Mouse (Mus musculus) forebrain, embryonic 15.5 days (tissue): ENCODE measurements around the gene Adipor2. TPM values are rescaled to one million over a fixed set of nuclear protein-coding genes. Genes with fewer than 3 reads are reported as not detected.

ENCODE experiments used
- ATAC-seq: fragments of 200-750 bp; cut with Nextera tagmentation; replicated peaks from 2 replicates; pipeline ENCODE4 v1.8.0; 2017; ENCODE audit warnings: mild to moderate bottlenecking, moderate TSS enrichment, moderate library complexity
- H3K27ac ChIP-seq: fragments of 300-500 bp; sonication (generic); replicated peaks from 2 replicates; pipeline ENCODE4 v1.5.1; 2015; ENCODE audit warnings: mild to moderate bottlenecking, inconsistent platforms
- H3K27me3 ChIP-seq: fragments of 300-500 bp; sonication (generic); 2 replicates; pipeline ENCODE4 v1.6.1; 2015; ENCODE audit warnings: inconsistent platforms
- H3K36me3 ChIP-seq: fragments of 300-500 bp; sonication (generic); 2 replicates; pipeline ENCODE4 v1.6.1; 2015; ENCODE audit warnings: mild to moderate bottlenecking, inconsistent platforms
- H3K4me1 ChIP-seq: fragments of 300-500 bp; sonication (generic); 2 replicates; pipeline ENCODE4 v1.6.1; 2015; ENCODE audit warnings: inconsistent platforms
- H3K4me2 ChIP-seq: fragments of 300-500 bp; sonication (generic); replicated peaks from 2 replicates; pipeline ENCODE4 v1.6.1; 2015; ENCODE audit warnings: mild to moderate bottlenecking, inconsistent platforms
- H3K4me3 ChIP-seq: fragments of 300-500 bp; sonication (generic); 2 replicates; pipeline ENCODE4 v1.5.1; 2015; ENCODE audit warnings: mild to moderate bottlenecking, inconsistent platforms
- H3K9ac ChIP-seq: fragments of 300-500 bp; sonication (generic); replicated peaks from 2 replicates; pipeline ENCODE4 v1.6.1; 2015; ENCODE audit warnings: mild to moderate bottlenecking, inconsistent platforms
- H3K9me3 ChIP-seq: fragments of 300-500 bp; sonication (generic); 2 replicates; pipeline ENCODE4 v1.6.1; 2016; ENCODE audit warnings: inconsistent platforms
- WGBS: fragments of 180-500 bp; shearing (Covaris S2); methylation state at CpG from one replicate; pipeline ENCODE4 v1.1.7; 2015; ENCODE audit warnings: mixed read lengths; 5-methylcytosine and 5-hydroxymethylcytosine counted together
- polyA plus RNA-seq: library from polyadenylated mRNA; unstranded; fragments of >200 nt; fragmentation: Nextera tagmentation; extraction: Ambion mirVana; gene quantifications from 2 replicates; pipeline ENCODE4 v1.2.1, GENCODE M21; 2015

Adipor2 gene
- polyA plus RNA-seq, 1 experiment from 2014 or later = 45.5 TPM

GRCm38 (mm10) chr6:119319358-119319757 is 98.1 kb downstream of the Adipor2 start:
- no peak overlapping the region for H3K4me3 ChIP-seq
- no peaks in the 10 kb centered on the region for H3K9me3 ChIP-seq
- H3K27ac ChIP-seq = peak overlapping the region; percentile 29; the same call in 1 of the 2 replicates
- H3K9ac ChIP-seq = no peak overlapping the region
- 76% methylated on average over 2 of the region's 2 CpGs for WGBS
- peaks cover 5% of the 10 kb centered on the region; the same call in 1 of the 2 replicates for H3K4me1 ChIP-seq
- H3K4me2 ChIP-seq = no peak overlapping the region
- no peak for ATAC-seq
- no peaks in the 10 kb centered on the region for H3K27me3 ChIP-seq
- no peaks in the 10 kb centered on the region for H3K36me3 ChIP-seq

- Histone ChIP-seq H3K4me3 (no peak overlapping the region), H3K9ac (no peak overlapping the region), H3K27me3 (no peaks in the 10 kb centered on the region), H3K4me1 (peaks cover 9% of the 10 kb centered on the region), H3K36me3 (no peaks in the 10 kb centered on the region), H3K27ac (peak overlapping the region; percentile 29; the same call in 1 of the 2 replicates), H3K4me2 (no peak overlapping the region), H3K9me3 (no peaks in the 10 kb centered on the region)
- peak; percentile 72 for ATAC-seq
- 3% methylated on average over 9 of the region's 9 CpGs for WGBS
These were observed 98.8 kb downstream of the Adipor2 start for GRCm38 (mm10) chr6:119318732-119319131.

- Histone ChIP-seq H3K4me2 (no peak overlapping the region), H3K9ac (no peak overlapping the region), H3K4me1 (peaks cover 20% of the 10 kb centered on the region), H3K9me3 (no peaks in the 10 kb centered on the region), H3K27me3 (no peaks in the 10 kb centered on the region), H3K4me3 (no peak overlapping the region), H3K27ac (no peak overlapping the region), H3K36me3 (no peaks in the 10 kb centered on the region)
- 67% methylated on average over 7 of the region's 7 CpGs for WGBS
- ATAC-seq = no peak
These were observed 102.6 kb downstream of the Adipor2 start for GRCm38 (mm10) chr6:119314751-119315476.

DNA sequence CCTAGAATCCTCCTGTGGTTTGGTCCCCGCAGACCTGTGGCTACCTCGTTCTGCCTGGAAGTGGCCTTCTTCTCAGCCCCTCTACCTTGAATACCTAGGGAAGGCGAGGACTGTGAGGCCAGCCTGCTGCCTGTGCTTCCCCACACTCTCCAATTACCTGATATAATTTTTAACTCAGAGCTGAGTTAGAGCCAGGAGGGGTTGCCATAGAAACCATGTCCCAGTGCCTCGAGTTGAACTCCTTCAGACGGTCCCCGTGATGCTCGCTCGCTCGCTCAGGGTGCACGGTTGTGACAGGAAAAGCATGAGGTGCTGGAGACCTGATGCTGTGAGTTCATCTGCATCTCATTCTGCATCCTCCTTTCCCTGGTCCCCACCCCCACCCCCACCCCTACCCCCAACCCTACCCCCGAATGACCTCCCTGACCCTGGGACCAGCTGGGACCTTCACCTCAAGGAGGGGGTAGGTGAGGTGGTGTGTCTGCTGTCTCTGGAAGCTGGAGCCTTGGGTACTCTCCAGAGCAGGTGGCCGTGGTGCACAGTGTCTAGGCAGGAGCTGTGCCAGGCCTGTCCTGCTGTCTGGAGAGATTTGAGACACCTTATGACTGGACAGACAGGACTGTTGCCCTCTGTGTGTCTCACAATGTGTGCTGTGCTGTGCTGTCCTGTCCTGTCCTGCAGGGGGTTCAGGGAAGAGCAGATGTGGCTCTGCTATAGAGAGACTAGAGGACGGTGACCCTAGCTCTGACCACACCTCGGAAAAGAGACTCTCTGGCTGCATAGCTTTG is 103.7 kb downstream of the Adipor2 start:
- 50% methylated on average over 14 of the region's 14 CpGs for WGBS
- Histone ChIP-seq H3K36me3 (no peaks in the 10 kb centered on the region), H3K9ac (no peak overlapping the region), H3K27ac (peak overlapping the region; percentile 46), H3K27me3 (no peaks in the 10 kb centered on the region), H3K4me3 (no peak overlapping the region), H3K4me1 (peaks cover 20% of the 10 kb centered on the region), H3K4me2 (no peak overlapping the region), H3K9me3 (no peaks in the 10 kb centered on the region)
- peak; percentile 73 for ATAC-seq

DNA sequence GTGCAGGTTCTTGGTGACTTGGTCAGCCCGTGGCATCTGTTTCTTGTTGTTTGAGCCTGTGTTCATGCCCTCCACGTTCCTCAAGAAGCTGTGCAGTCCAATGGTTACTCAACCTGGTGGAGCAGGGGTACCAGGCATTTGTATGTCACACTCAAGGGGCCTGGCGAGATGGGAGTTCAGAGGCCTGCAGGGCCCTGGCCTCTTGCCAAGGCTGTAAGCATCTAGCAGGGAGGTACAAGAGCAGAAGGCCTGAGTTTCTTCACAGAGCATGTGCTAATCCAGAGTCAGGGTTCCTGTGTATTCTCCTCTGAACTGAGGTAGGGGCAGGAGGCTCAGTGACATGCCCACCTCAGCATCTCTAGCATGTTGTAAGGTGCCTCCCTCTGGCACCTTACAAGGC is 104.4 kb downstream of the Adipor2 start:
- Histone ChIP-seq H3K4me3 (no peak overlapping the region), H3K27ac (peak overlapping the region; percentile 46), H3K4me2 (no peak overlapping the region), H3K4me1 (peaks cover 15% of the 10 kb centered on the region), H3K9ac (no peak overlapping the region), H3K27me3 (no peaks in the 10 kb centered on the region), H3K36me3 (no peaks in the 10 kb centered on the region), H3K9me3 (no peaks in the 10 kb centered on the region)
- no peak for ATAC-seq
- WGBS = 62% methylated on average over 3 of the region's 3 CpGs

GRCm38 (mm10) chr6:119312381-119312780 is 105.1 kb downstream of the Adipor2 start:
- H3K9ac ChIP-seq = no peak overlapping the region
- no peak for ATAC-seq
- H3K27ac ChIP-seq = no peak overlapping the region
- WGBS = 84% methylated on average over 6 of the region's 6 CpGs
- H3K4me2 ChIP-seq = no peak overlapping the region
- H3K4me3 ChIP-seq = no peak overlapping the region
- H3K4me1 ChIP-seq = peaks cover 15% of the 10 kb centered on the region
- no peaks in the 10 kb centered on the region for H3K27me3 ChIP-seq
- no peaks in the 10 kb centered on the region for H3K36me3 ChIP-seq
- no peaks in the 10 kb centered on the region for H3K9me3 ChIP-seq

GRCm38 (mm10) chr6:119310176-119310575 is 107.3 kb downstream of the Adipor2 start:
- Histone ChIP-seq H3K4me1 (peaks cover 15% of the 10 kb centered on the region), H3K4me3 (no peak overlapping the region), H3K36me3 (no peaks in the 10 kb centered on the region), H3K9me3 (no peaks in the 10 kb centered on the region), H3K27me3 (no peaks in the 10 kb centered on the region), H3K4me2 (no peak overlapping the region), H3K9ac (no peak overlapping the region), H3K27ac (no peak overlapping the region)
- ATAC-seq = no peak
- WGBS = 63% methylated on average over 9 of the region's 9 CpGs

GRCm38 (mm10) chr6:119307867-119308413 is 109.6 kb downstream of the Adipor2 start:
- Histone ChIP-seq H3K9me3 (no peaks in the 10 kb centered on the region), H3K36me3 (no peaks in the 10 kb centered on the region), H3K27me3 (no peaks in the 10 kb centered on the region), H3K27ac (no peak overlapping the region), H3K4me3 (no peak overlapping the region), H3K9ac (no peak overlapping the region), H3K4me1 (peaks cover 3% of the 10 kb centered on the region), H3K4me2 (no peak overlapping the region)
- 43% methylated on average over 10 of the region's 10 CpGs for WGBS
- ATAC-seq = no peak

DNA sequence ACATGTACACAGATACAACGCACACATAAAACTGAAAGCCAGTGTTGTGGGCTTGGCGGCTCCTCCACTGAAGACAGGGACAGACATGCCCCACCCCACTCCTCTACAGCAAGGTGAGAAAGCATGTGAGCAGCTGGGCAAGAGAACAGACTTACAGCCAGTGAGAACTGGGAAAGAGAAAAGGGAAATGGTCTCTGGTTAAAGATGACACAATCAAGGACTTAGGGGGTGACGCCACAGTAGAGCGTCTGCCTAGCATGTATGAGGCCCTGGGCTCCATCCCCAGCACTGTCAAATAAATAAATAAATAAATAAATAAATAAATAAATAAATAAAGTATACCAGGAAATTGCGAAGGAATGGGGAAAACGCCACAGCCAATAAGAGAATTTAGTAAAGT is 114.2 kb downstream of the Adipor2 start:
- no peaks in the 10 kb centered on the region for H3K36me3 ChIP-seq
- H3K4me2 ChIP-seq = no peak overlapping the region
- no peak overlapping the region for H3K4me3 ChIP-seq
- no peak overlapping the region for H3K27ac ChIP-seq
- no peak overlapping the region for H3K9ac ChIP-seq
- WGBS = 94% methylated on average over 6 of the region's 6 CpGs
- H3K4me1 ChIP-seq = no peaks in the 10 kb centered on the region
- H3K27me3 ChIP-seq = no peaks in the 10 kb centered on the region
- H3K9me3 ChIP-seq = no peaks in the 10 kb centered on the region
- no peak for ATAC-seq

Other genes starting within 250 kb of the Adipor2 start
- gene Dcp1b, start 242.5 kb downstream of the Adipor2 start, polyA plus RNA-seq = 13.1 and 13.3 TPM in 2 replicates
- 6.4 and 7.2 TPM in 2 replicates for gene Cacna1c, start 221.3 kb downstream of the Adipor2 start, polyA plus RNA-seq
- gene Cacna2d4, start 181.2 kb downstream of the Adipor2 start, polyA plus RNA-seq = 0.11 and 0.37 TPM in 2 replicates
- 3.5 and 3.7 TPM in 2 replicates for gene Lrtm2, start 86.9 kb downstream of the Adipor2 start, polyA plus RNA-seq
- 3.7 and 4.0 TPM in 2 replicates for gene Fbxl14, start 62.0 kb upstream of the Adipor2 start, polyA plus RNA-seq
- gene Wnt5b, start 126.6 kb upstream of the Adipor2 start, polyA plus RNA-seq = 2.8 and 3.1 TPM in 2 replicates